Comparison of ENCODE assay signal across 1 mouse cellular context in the genomic region with DNA sequence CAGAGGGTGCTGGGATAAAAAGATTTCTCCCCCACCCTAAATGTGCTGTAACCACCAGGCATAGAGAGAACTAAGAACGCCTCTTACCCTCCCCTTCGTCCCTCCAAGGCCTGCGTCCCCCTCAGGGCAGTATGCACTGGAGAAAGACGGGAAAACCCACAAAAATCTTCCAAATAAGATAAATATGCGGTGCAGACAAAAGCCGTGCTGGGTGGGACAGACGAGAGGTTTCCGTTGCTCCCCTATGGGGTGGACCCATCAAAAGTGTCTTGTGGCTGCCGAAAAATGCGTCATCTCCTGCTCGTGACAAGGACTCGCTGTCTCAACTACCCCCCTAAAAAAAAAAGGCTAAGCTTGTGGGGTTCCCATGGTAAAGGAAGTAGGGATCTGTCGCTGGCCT.
TF ChIP-seq lines count a peak whose summit lies in the region.

No protein-coding gene starts in this region.

TF ChIP-seq in CH12.LX, 34 proteins besides CTCF, POLR2A, EP300 and RAD21:
- TF ChIP-seq USF2 (conservative IDR thresholded peaks at IDR 0.05; ENCODE audit: low read depth, low read length) = no peak
- 0 out of 2 replicates have a peak, but pooled peaks have one; percentile 16 for TF ChIP-seq BHLHE40 (IDR thresholded peaks at IDR 0.05; ENCODE audit: low read depth, low read length)
